Mouse (Mus musculus): ENCODE measurements around the gene Bcat1. TPM values are rescaled to one million over a fixed set of nuclear protein-coding genes. Genes with fewer than 3 reads are reported as not detected.
A peak's percentile ranks its signal among the peaks of the same experiment; 100 is the strongest.

Gene Bcat1
- polyA plus RNA-seq (2014; fragmentation: Nextera tagmentation; extraction: Ambion mirVana), result 105 and 111 TPM in 2 replicates

DNA sequence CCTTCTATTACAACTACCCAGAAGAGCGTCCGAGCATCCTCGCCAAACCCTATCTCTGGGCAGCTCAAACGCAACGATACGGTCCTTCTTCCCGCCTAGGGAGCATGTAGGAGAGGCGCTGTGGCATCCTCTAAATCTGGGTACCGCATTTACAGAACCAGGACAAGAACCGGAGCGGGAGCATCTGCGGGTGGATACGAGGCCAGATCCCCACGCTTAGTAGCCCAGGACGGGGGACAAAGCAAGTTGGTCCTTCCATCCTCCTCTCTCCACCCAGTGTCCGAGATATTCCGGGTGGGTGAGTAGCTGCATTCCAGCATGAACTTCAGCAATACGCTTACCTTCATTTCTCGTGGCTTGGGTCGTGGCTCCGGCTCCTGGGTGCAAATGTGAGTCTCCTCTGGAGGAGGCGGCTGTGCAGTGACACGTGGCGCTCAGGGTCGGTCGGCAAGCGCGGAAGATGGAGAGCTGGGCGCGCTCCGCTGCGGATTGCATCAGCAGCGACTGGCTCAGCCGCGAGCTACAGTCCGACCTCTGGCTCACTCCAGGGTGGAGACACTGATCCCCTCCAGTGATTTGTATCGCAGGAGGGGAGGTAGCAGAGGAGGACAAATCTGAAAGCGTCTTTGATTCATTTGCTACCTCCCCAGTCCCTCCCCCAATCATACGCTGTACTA, at the start of gene Bcat1:
Bcat1 (minus strand) TSS at position 637 of the 677 bp plus-strand sequence.
- peaks cover 4% of the 10 kb centered on the region; the same call in 1 of the 2 replicates for H3K4me1 ChIP-seq (ENCODE audit: control insufficient read depth, insufficient read depth, low read length)
- under 1% methylated on average over 39 of the region's 39 CpGs for WGBS
- no peak within 1 kb of the TSS for H3K27ac ChIP-seq (ENCODE audit: low read depth, low read length)
- H3K9ac ChIP-seq (ENCODE audit: low read length), result peak within 1 kb of the TSS; percentile 74
- H3K9me3 ChIP-seq (replicated peaks; ENCODE audit: control insufficient read depth, low read length), result no peaks in the 10 kb centered on the region
- peak; percentile 82 for ATAC-seq
- no peaks in the 10 kb centered on the region for H3K27me3 ChIP-seq (replicated peaks; ENCODE audit: control insufficient read depth, insufficient read depth, low read length)
- peak within 1 kb of the TSS; percentile 98 for H3K4me2 ChIP-seq (ENCODE audit: low read length)
- peak; percentile 60 for DNase-seq (ENCODE audit: low spot score)
- H3K4me3 ChIP-seq (ENCODE audit: low read depth, low read length), result peak within 1 kb of the TSS; percentile 44
- no peaks in the 10 kb centered on the region for H3K36me3 ChIP-seq (ENCODE audit: control insufficient read depth, insufficient read depth, low read length)

DNA sequence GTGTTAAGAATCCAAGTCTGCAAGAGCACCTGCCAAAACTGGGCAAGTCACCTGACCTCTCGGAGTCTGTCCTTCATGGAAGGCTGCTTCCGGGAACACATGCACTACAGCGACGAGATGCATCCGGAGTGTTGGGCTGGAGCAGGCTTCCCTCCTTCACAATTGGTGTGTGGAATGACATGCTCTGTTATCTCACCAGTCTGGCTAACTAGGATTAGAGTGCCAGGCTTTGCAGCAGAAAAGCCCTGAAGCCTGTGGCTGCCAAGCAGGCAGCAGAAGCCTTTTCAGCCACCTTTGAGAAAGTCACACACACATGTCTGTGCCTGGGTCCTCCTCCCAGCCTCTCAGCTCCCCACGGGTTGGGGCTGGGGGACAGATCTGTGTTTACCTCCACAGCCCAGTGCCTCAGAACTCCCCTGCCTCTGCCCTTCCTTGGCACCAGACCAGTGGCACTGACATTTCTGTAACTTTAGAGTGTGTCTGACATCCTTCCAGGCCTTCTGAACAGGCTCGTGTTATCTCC, 49.7 kb upstream of the Bcat1 start:
- Histone ChIP-seq H3K9ac (ENCODE audit: low read length) (no peak overlapping the region), H3K27ac (ENCODE audit: low read depth, low read length) (no peak overlapping the region), H3K36me3 (ENCODE audit: control insufficient read depth, insufficient read depth, low read length) (no peaks in the 10 kb centered on the region), H3K4me2 (ENCODE audit: low read length) (no peak overlapping the region), H3K27me3 (replicated peaks; ENCODE audit: control insufficient read depth, insufficient read depth, low read length) (no peaks in the 10 kb centered on the region), H3K9me3 (replicated peaks; ENCODE audit: control insufficient read depth, low read length) (no peaks in the 10 kb centered on the region), H3K4me3 (ENCODE audit: low read depth, low read length) (no peak overlapping the region), H3K4me1 (ENCODE audit: control insufficient read depth, insufficient read depth, low read length) (no peaks in the 10 kb centered on the region)
- DNase-seq (ENCODE audit: low spot score) (no peak), ATAC-seq (no peak)
- WGBS, result 69% methylated on average over 7 of the region's 7 CpGs

DNA sequence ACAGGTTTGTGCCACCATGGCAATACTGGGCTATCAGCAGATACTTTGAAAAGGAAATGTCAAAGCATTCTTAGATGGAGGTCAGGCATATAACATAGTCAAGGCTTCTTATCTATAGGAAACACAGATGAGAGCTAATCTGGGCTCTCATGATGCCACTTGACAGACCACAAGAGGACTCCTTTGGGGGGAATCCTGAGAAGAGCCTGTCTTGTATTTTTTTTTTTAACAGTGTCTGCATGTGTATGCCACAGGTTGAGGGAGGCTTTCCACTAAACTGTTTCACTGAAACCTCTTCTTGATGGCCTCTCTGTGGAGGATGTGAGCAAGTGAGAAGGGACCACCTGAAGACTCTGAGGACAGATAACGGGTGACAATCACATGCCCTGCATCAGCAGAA, 48.6 kb upstream of the Bcat1 start:
- H3K9me3 ChIP-seq (replicated peaks; ENCODE audit: control insufficient read depth, low read length), result no peaks in the 10 kb centered on the region
- H3K4me2 ChIP-seq (ENCODE audit: low read length), result no peak overlapping the region
- no peaks in the 10 kb centered on the region for H3K36me3 ChIP-seq (ENCODE audit: control insufficient read depth, insufficient read depth, low read length)
- H3K4me1 ChIP-seq (ENCODE audit: control insufficient read depth, insufficient read depth, low read length), result no peaks in the 10 kb centered on the region
- H3K9ac ChIP-seq (ENCODE audit: low read length), result no peak overlapping the region
- no peak overlapping the region for H3K4me3 ChIP-seq (ENCODE audit: low read depth, low read length)
- ATAC-seq (no peak), DNase-seq (ENCODE audit: low spot score) (no peak)
- no peaks in the 10 kb centered on the region for H3K27me3 ChIP-seq (replicated peaks; ENCODE audit: control insufficient read depth, insufficient read depth, low read length)
- WGBS, result 85% methylated on average over 1 of the region's 1 CpGs
- H3K27ac ChIP-seq (ENCODE audit: low read depth, low read length), result no peak overlapping the region

DNA sequence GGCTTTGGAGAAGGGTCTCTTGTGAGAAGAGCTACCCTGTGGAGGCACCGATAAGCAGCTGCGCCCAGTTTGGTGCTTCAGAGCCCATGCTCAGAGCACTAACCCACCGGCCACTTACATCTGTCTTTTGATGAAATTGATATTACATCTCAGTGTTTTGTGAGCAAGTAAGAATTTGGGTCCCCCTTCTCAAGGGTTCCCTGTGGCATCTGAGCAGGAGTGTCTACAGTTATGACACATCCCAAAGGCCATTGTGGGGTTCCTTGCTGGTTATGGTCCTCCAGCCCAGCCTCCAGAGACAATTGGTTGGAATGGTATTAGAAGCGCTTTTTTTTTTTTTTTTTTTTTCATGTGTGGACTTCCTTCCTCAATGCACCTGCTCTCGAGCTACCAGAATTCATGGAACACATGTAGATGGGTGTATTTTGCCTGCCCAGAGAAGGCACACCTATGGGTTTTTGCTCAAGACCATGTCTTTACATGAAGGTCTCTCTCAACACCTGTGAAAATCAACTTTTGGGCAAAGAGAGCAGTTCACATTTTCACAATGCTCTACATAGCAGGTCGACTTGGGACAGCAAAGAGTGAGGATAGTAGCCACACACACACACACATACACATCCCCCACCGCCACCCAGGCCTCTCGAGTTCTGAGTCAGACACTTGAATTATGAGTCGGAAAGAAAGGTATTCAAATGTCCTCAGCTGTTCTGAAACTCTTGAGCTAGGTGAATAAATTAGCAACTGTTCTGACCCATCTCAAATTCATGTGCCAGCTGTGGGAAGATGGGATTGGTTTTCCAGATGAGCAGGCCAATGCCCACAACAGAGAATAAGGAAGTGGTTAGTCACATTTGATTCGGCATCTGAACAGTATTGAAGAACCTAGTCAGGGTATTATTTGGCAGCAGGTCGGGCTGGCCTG, 47.4 kb upstream of the Bcat1 start:
- H3K4me2 ChIP-seq (ENCODE audit: low read length), result no peak overlapping the region
- DNase-seq (ENCODE audit: low spot score) (no peak), ATAC-seq (no peak)
- 85% methylated on average over 11 of the region's 11 CpGs for WGBS
- no peak overlapping the region for H3K27ac ChIP-seq (ENCODE audit: low read depth, low read length)
- H3K27me3 ChIP-seq (replicated peaks; ENCODE audit: control insufficient read depth, insufficient read depth, low read length), result no peaks in the 10 kb centered on the region
- no peaks in the 10 kb centered on the region for H3K36me3 ChIP-seq (ENCODE audit: control insufficient read depth, insufficient read depth, low read length)
- no peaks in the 10 kb centered on the region for H3K9me3 ChIP-seq (replicated peaks; ENCODE audit: control insufficient read depth, low read length)
- no peaks in the 10 kb centered on the region for H3K4me1 ChIP-seq (ENCODE audit: control insufficient read depth, insufficient read depth, low read length)
- H3K9ac ChIP-seq (ENCODE audit: low read length), result no peak overlapping the region
- no peak overlapping the region for H3K4me3 ChIP-seq (ENCODE audit: low read depth, low read length)

DNA sequence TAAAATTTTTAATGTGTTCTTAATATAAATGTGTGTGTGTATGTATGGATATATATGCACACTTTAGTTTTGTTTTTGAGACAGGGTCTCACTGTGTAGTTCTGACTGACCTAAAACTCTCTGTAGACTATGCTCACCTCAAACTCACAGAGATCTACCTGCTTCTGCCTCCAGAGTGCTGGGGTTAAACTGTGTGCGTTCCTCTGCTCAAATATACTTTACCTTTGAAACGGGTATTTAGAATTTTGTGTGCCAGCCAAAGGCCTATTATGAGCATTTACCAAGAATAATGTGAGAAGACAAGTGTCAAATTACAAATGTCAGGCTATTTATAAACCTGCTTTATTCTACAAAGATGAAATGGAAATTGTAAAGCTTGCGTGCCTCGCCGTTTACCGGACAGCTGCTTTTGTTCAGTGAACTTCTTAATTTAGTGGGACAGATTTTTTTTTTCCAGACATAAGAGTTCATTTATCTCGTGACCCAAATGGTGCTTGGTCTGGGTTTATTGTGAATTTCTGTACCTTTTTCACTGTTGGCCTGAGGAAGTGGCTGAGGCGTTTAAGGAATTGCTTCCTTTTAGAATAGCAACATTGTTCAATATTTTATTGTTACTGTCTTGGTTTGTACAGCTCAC, 46.6 kb upstream of the Bcat1 start:
- no peak for DNase-seq (ENCODE audit: low spot score)
- 34% methylated on average over 8 of the region's 8 CpGs for WGBS
- ATAC-seq, result no peak

DNA sequence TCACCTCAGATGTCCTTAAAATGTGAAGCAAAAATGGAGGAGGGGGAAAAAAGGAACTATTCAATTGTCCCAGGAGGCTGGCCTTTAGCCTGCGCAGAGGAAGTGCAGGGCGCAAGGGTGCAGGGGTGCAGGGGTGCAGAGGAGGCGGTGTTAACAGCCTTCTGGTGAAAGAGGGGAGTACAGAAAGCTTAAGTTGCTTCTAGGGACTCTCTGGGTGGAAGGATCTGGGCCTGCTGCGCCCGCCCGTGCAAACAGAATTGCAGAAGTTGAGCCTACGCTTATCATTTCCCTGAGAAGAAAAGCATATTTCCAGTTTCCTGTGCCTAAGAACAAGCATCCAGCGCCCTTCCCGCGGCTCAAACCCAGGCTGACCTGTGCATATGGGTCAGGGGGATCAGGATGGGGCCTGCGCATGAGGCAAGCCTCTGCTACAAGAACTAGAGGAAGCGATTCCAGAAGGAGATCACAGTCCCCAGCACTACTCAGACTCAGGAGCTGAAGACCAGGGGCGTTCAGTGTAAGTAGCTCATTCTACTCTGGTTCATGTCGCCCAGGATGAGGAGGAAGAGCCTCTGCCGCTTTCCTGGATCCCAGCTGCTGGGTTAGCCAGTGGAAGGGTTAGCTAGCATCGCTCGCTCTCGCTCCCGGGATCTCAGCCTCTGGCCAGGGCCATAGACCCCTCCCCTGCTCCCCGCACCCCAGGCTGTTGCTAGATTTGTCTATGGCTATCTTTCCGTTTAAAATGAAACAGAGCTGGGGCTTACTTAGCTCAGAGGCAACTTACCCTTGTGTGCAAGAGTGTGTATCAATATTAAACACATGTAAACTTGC, 45.8 kb upstream of the Bcat1 start:
- WGBS, result 50% methylated on average over 21 of the region's 21 CpGs
- no peak overlapping the region for H3K27ac ChIP-seq (ENCODE audit: low read depth, low read length)
- H3K9me3 ChIP-seq (replicated peaks; ENCODE audit: control insufficient read depth, low read length), result no peaks in the 10 kb centered on the region
- H3K9ac ChIP-seq (ENCODE audit: low read length), result no peak overlapping the region
- no peak overlapping the region for H3K4me2 ChIP-seq (ENCODE audit: low read length)
- no peak for DNase-seq (ENCODE audit: low spot score)
- no peaks in the 10 kb centered on the region for H3K27me3 ChIP-seq (replicated peaks; ENCODE audit: control insufficient read depth, insufficient read depth, low read length)
- no peak overlapping the region for H3K4me3 ChIP-seq (ENCODE audit: low read depth, low read length)
- no peak for ATAC-seq
- no peaks in the 10 kb centered on the region for H3K4me1 ChIP-seq (ENCODE audit: control insufficient read depth, insufficient read depth, low read length)
- H3K36me3 ChIP-seq (ENCODE audit: control insufficient read depth, insufficient read depth, low read length), result no peaks in the 10 kb centered on the region

More for the DNA sequence above, 46.6 kb upstream of the Bcat1 start:
- no peaks in the 10 kb centered on the region for H3K4me1 ChIP-seq (ENCODE audit: control insufficient read depth, insufficient read depth, low read length)
- H3K4me3 ChIP-seq (ENCODE audit: low read depth, low read length), result no peak overlapping the region
- no peak overlapping the region for H3K9ac ChIP-seq (ENCODE audit: low read length)
- no peaks in the 10 kb centered on the region for H3K27me3 ChIP-seq (replicated peaks; ENCODE audit: control insufficient read depth, insufficient read depth, low read length)
- H3K27ac ChIP-seq (ENCODE audit: low read depth, low read length), result no peak overlapping the region
- H3K4me2 ChIP-seq (ENCODE audit: low read length), result no peak overlapping the region
- no peaks in the 10 kb centered on the region for H3K9me3 ChIP-seq (replicated peaks; ENCODE audit: control insufficient read depth, low read length)
- no peaks in the 10 kb centered on the region for H3K36me3 ChIP-seq (ENCODE audit: control insufficient read depth, insufficient read depth, low read length)

DNA sequence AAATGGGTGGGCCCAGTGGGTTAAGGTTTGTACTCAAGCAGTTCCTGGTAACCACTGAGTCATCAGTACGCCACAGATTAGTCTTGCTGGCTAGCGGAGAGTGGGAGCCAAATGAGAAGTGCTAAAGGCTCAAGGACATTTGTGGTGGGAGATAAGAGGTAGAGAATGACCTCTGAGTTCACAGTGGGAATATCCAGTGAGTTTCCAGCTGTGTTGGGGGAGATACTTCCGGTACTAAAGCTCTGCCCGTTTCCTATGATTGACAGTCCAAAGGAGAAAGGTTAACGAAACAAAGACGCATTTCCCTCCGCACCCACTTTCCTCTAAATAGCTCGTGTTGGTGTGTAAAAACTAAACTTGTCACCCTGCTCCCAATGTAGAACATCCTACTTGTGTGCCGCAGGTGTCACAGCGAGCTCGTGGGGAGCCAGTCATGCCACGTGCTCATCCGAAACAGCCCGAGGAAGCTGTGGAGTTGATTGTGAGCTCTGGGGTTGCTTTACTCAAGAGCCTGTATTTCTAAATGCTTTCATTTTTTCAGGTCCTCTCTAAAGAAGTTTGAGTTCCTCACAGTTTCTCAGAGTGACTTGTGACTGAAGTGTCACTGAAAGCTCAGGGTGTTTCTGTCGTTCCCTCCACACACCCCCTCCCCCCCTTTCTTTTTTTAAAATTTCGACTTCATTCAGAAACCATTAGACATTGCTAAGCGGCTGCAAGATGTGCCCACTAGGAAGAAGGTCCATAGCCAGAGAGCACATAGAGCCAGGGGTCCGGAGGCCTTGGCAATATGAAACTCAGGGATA, 45.0 kb upstream of the Bcat1 start:
- H3K4me1 ChIP-seq (ENCODE audit: control insufficient read depth, insufficient read depth, low read length), result peaks cover 8% of the 10 kb centered on the region; the same call in 1 of the 2 replicates
- H3K9ac ChIP-seq (ENCODE audit: low read length), result no peak overlapping the region
- H3K4me2 ChIP-seq (ENCODE audit: low read length), result no peak overlapping the region
- H3K27me3 ChIP-seq (replicated peaks; ENCODE audit: control insufficient read depth, insufficient read depth, low read length), result no peaks in the 10 kb centered on the region
- no peak overlapping the region for H3K4me3 ChIP-seq (ENCODE audit: low read depth, low read length)
- no peaks in the 10 kb centered on the region for H3K36me3 ChIP-seq (ENCODE audit: control insufficient read depth, insufficient read depth, low read length)
- DNase-seq (ENCODE audit: low spot score) (no peak), ATAC-seq (no peak)
- 57% methylated on average over 18 of the region's 18 CpGs for WGBS
- no peak overlapping the region for H3K27ac ChIP-seq (ENCODE audit: low read depth, low read length)
- no peaks in the 10 kb centered on the region for H3K9me3 ChIP-seq (replicated peaks; ENCODE audit: control insufficient read depth, low read length)
